Mouse (Mus musculus) spleen, adult 2 months (tissue): ENCODE measurements around the gene Cipc.

ENCODE experiments used
- CTCF ChIP-seq: fragments of 200-500 bp; IDR thresholded peaks from 2 replicates; pipeline ENCODE4 v1.5.1; 2011; ENCODE audit warnings: mild to moderate bottlenecking, inconsistent platforms; ENCODE audit not compliant: insufficient read depth, insufficient read length, insufficient replicate concordance; ENCODE audit errors: extremely low read depth
- POLR2A ChIP-seq: fragments of 200-500 bp; IDR thresholded peaks from 2 replicates; pipeline ENCODE4 v1.6.1; 2011; ENCODE audit warnings: low read depth, low read length, inconsistent platforms

DNA sequence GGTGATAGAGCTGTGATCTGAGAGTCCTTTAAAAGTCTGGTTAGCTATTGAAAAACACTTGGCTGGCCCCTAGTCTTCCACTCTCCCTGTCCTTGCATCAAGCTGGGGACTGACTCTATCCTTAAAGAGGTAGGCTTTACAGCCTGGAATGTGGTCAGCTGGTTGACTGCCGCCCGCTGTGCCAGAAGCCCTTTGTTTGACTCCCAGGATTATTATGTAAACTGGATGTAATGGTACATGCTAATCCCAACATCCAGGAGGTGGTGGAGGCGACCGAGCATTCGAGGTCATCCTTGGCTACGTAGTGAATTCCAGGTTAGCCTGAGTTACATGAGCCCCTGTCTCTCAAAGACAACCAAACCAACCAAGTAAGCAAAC lies 14.3 kb upstream of the Cipc start:
- TF ChIP-seq POLR2A = no peak
- no peak for TF ChIP-seq CTCF
